Mouse (Mus musculus): ENCODE results near the gene Ugt2a3.
"Not testable (repeated sequence)": the region's sequence is repeated elsewhere in the genome, so short reads cannot be mapped to it uniquely, and the experiment has no call there.

Gene Ugt2a3

GRCm38 (mm10) chr5:87336961-87337697 is at the start of gene Ugt2a3:
Gene Ugt2a3, minus strand, starts transcription at chr5:87337195.
- DNase-seq (ENCODE audit: low spot score in 2 of 2), result no peak

GRCm38 (mm10) chr5:87380234-87380633 is 43.2 kb upstream of the Ugt2a3 start:
- DNase-seq (ENCODE audit: low spot score in 2 of 2), result no peak

- DNase-seq (ENCODE audit: low spot score in 2 of 2), result no peak
Observed at GRCm38 (mm10) chr5:87379825-87380224, 42.8 kb upstream of the Ugt2a3 start.

GRCm38 (mm10) chr5:87375874-87376383 is 38.9 kb upstream of the Ugt2a3 start:
- no peak for DNase-seq (ENCODE audit: low spot score in 2 of 2)

- DNase-seq (ENCODE audit: low spot score in 2 of 2), result no peak
Observed at GRCm38 (mm10) chr5:87373502-87373863, 36.5 kb upstream of the Ugt2a3 start.

- not testable (repeated sequence) for DNase-seq (ENCODE audit: low spot score in 2 of 2)
Observed at GRCm38 (mm10) chr5:87372788-87373501, 36.0 kb upstream of the Ugt2a3 start.

- DNase-seq (ENCODE audit: low spot score in 2 of 2), result no peak
Observed at GRCm38 (mm10) chr5:87350350-87350749, 13.4 kb upstream of the Ugt2a3 start.

- DNase-seq (ENCODE audit: low spot score in 2 of 2), result not testable (repeated sequence)
Observed at GRCm38 (mm10) chr5:87349150-87349549, 12.2 kb upstream of the Ugt2a3 start.

GRCm38 (mm10) chr5:87347479-87348078 is 10.6 kb upstream of the Ugt2a3 start:
- not testable (repeated sequence) for DNase-seq (ENCODE audit: low spot score in 2 of 2)

GRCm38 (mm10) chr5:87340461-87340860 is 3.5 kb upstream of the Ugt2a3 start:
- no peak for DNase-seq (ENCODE audit: low spot score in 2 of 2)

GRCm38 (mm10) chr5:87335199-87335598 is 1.8 kb downstream of the Ugt2a3 start:
- DNase-seq (ENCODE audit: low spot score in 2 of 2), result no peak

- DNase-seq (ENCODE audit: low spot score in 2 of 2), result no peak
Observed at GRCm38 (mm10) chr5:87333584-87333983, 3.4 kb downstream of the Ugt2a3 start.

- no peak for DNase-seq (ENCODE audit: low spot score in 2 of 2)
Observed at GRCm38 (mm10) chr5:87311392-87311791, 25.6 kb downstream of the Ugt2a3 start.

GRCm38 (mm10) chr5:87286180-87286579 is 50.8 kb downstream of the Ugt2a3 start:
- DNase-seq (ENCODE audit: low spot score in 2 of 2), result not testable (repeated sequence)

GRCm38 (mm10) chr5:87275986-87276385 is 61.0 kb downstream of the Ugt2a3 start:
- not testable (repeated sequence) for DNase-seq (ENCODE audit: low spot score in 2 of 2)

- no peak for DNase-seq (ENCODE audit: low spot score in 2 of 2)
Observed at GRCm38 (mm10) chr5:87275581-87275980, 61.4 kb downstream of the Ugt2a3 start.
